Mouse (Mus musculus) forebrain, embryonic 16.5 days (tissue): ENCODE results near the gene 1810043G02Rik. TPM values are rescaled to one million over a fixed set of nuclear protein-coding genes. Genes with fewer than 3 reads are reported as not detected.

Experiments
- ATAC-seq: fragments of 200-750 bp; cut with Nextera tagmentation; 2 replicates; pipeline ENCODE4 v1.8.0; 2017; ENCODE audit warnings: mild to moderate bottlenecking, moderate library complexity
- H3K27ac ChIP-seq: fragments of 300-500 bp; sonication (generic); 2 replicates; pipeline ENCODE4 v1.5.1; 2014; ENCODE audit warnings: low read length, control low read depth
- H3K27me3 ChIP-seq: fragments of 300-500 bp; sonication (generic); replicated peaks from 2 replicates; pipeline ENCODE4 v1.6.1; 2014; ENCODE audit warnings: low read length; ENCODE audit not compliant: control insufficient read depth, insufficient read depth
- H3K36me3 ChIP-seq: fragments of 300-500 bp; sonication (generic); 2 replicates; pipeline ENCODE4 v1.6.1; 2014; ENCODE audit not compliant: control insufficient read depth, insufficient read depth
- H3K4me1 ChIP-seq: fragments of 300-500 bp; sonication (generic); replicated peaks from 2 replicates; pipeline ENCODE4 v1.6.1; 2014; ENCODE audit warnings: low read length; ENCODE audit not compliant: control insufficient read depth, insufficient read depth
- H3K4me2 ChIP-seq: fragments of 300-500 bp; sonication (generic); 2 replicates; pipeline ENCODE4 v1.6.1; 2014; ENCODE audit warnings: mild to moderate bottlenecking, low read length, control low read depth
- H3K4me3 ChIP-seq: fragments of 300-500 bp; sonication (generic); replicated peaks from 2 replicates; pipeline ENCODE4 v1.5.1; 2014; ENCODE audit warnings: mild to moderate bottlenecking, low read length, control low read depth
- H3K9ac ChIP-seq: fragments of 300-500 bp; sonication (generic); replicated peaks from 2 replicates; pipeline ENCODE4 v1.6.1; 2014; ENCODE audit warnings: low read depth, low read length, control low read depth
- H3K9me3 ChIP-seq: fragments of 300-500 bp; sonication (generic); 2 replicates; pipeline ENCODE4 v1.6.1; 2016; ENCODE audit warnings: low read length; ENCODE audit not compliant: control insufficient read depth
- WGBS: fragments of 180-500 bp; shearing (Covaris S2); extraction: QIAGEN DNeasy Blood & Tissue Kit; methylation state at CpG from one replicate; pipeline ENCODE4 v1.1.7; 2014; 5-methylcytosine and 5-hydroxymethylcytosine counted together
- polyA plus RNA-seq: library from polyadenylated mRNA; unstranded; fragments of >200 nt; fragmentation: Nextera tagmentation; extraction: Ambion mirVana; gene quantifications from 2 replicates; pipeline ENCODE4 v1.2.1, GENCODE M21; 2015

1810043G02Rik gene
- polyA plus RNA-seq, 1 experiment from 2014 or later: 36.0 TPM

- no peaks in the 10 kb centered on the region for H3K9me3 ChIP-seq
- no peak overlapping the region for H3K4me3 ChIP-seq
- no peak overlapping the region for H3K4me2 ChIP-seq
- no peaks in the 10 kb centered on the region for H3K36me3 ChIP-seq
- WGBS: 87% methylated on average over 1 of the region's 1 CpGs
- ATAC-seq: no peak
- H3K4me1 ChIP-seq: no peaks in the 10 kb centered on the region
- H3K27ac ChIP-seq: no peak overlapping the region
- H3K27me3 ChIP-seq: no peaks in the 10 kb centered on the region
- H3K9ac ChIP-seq: no peak overlapping the region
Measured at GRCm38 (mm10) chr10:78029080-78029479, 50.8 kb downstream of the 1810043G02Rik start.

GRCm38 (mm10) chr10:78031987-78032386 is 53.7 kb downstream of the 1810043G02Rik start:
- Histone ChIP-seq H3K9ac (no peak overlapping the region), H3K9me3 (no peaks in the 10 kb centered on the region), H3K4me3 (no peak overlapping the region), H3K27me3 (no peaks in the 10 kb centered on the region), H3K27ac (no peak overlapping the region), H3K4me2 (no peak overlapping the region), H3K4me1 (no peaks in the 10 kb centered on the region), H3K36me3 (no peaks in the 10 kb centered on the region)
- no peak for ATAC-seq
- 68% methylated on average over 2 of the region's 2 CpGs for WGBS

Other genes starting within 250 kb of the 1810043G02Rik start
- not detected in 2 replicates for gene Gm18596, start 235.9 kb upstream of the 1810043G02Rik start, polyA plus RNA-seq
- gene Gm9736, start 227.2 kb upstream of the 1810043G02Rik start, polyA plus RNA-seq: not detected in 2 replicates
- gene Gm3233, start 218.8 kb upstream of the 1810043G02Rik start, polyA plus RNA-seq: not detected in 2 replicates
- gene Gm3238, start 207.2 kb upstream of the 1810043G02Rik start, polyA plus RNA-seq: not detected in 2 replicates
- gene Gm7138, start 201.6 kb upstream of the 1810043G02Rik start, polyA plus RNA-seq: not detected in 2 replicates
- gene Gm3250, start 196.0 kb upstream of the 1810043G02Rik start, polyA plus RNA-seq: not detected in 2 replicates
- not detected in 2 replicates for gene Gm7137, start 190.3 kb upstream of the 1810043G02Rik start, polyA plus RNA-seq
- gene Gm9639, start 183.4 kb upstream of the 1810043G02Rik start, polyA plus RNA-seq: not detected in 2 replicates
- not detected in 2 replicates for gene Gm19668, start 179.4 kb upstream of the 1810043G02Rik start, polyA plus RNA-seq
- gene Gm9507, start 166.7 kb upstream of the 1810043G02Rik start, polyA plus RNA-seq: not detected in 2 replicates
- not detected in 2 replicates for gene Gm2696, start 163.8 kb upstream of the 1810043G02Rik start, polyA plus RNA-seq
- gene Krtap10-4, start 151.4 kb upstream of the 1810043G02Rik start, polyA plus RNA-seq: not detected in 2 replicates
- not detected in 2 replicates for gene Krtap10-10, start 142.6 kb upstream of the 1810043G02Rik start, polyA plus RNA-seq
- not detected in 2 replicates for gene Gm36176, start 131.7 kb upstream of the 1810043G02Rik start, polyA plus RNA-seq
- not detected in 2 replicates for gene Gm10318, start 125.7 kb upstream of the 1810043G02Rik start, polyA plus RNA-seq
- not detected in 2 replicates for gene Gm3285, start 116.5 kb upstream of the 1810043G02Rik start, polyA plus RNA-seq
- 10.9 and 15.7 TPM in 2 replicates for gene Lrrc3, start 76.0 kb upstream of the 1810043G02Rik start, polyA plus RNA-seq
- gene Trpm2, start 8.0 kb upstream of the 1810043G02Rik start, polyA plus RNA-seq: 3.0 and 5.0 TPM in 2 replicates
- 109 and 117 TPM in 2 replicates for gene Pfkl, start 31.6 kb downstream of the 1810043G02Rik start, polyA plus RNA-seq
- not detected in 2 replicates for gene Dnmt3l, start 63.4 kb downstream of the 1810043G02Rik start, polyA plus RNA-seq
- 0.34 TPM in 1 of 2 replicates, not detected in the other for gene Aire, start 65.1 kb downstream of the 1810043G02Rik start, polyA plus RNA-seq
- gene Icosl, start 90.8 kb downstream of the 1810043G02Rik start, polyA plus RNA-seq: 0.38 and 0.82 TPM in 2 replicates
- gene D10Jhu81e, start 191.3 kb downstream of the 1810043G02Rik start, polyA plus RNA-seq: 22.9 and 29.4 TPM in 2 replicates
- gene Pwp2, start 206.6 kb downstream of the 1810043G02Rik start, polyA plus RNA-seq: 24.5 TPM in 2 replicates